Mouse (Mus musculus) intestine, postnatal 0 days (tissue): ENCODE measurements around the gene Ntn5. TPM values are rescaled to one million over a fixed set of nuclear protein-coding genes. Genes with fewer than 3 reads are reported as not detected.
A peak's percentile ranks its signal among the peaks of the same experiment; 100 is the strongest.

Experiments
- ATAC-seq: fragments of 200-750 bp; cut with Nextera tagmentation; 2 replicates; pipeline ENCODE4 v1.8.0; 2017; ENCODE audit warnings: mild to moderate bottlenecking, moderate TSS enrichment, moderate library complexity
- H3K27ac ChIP-seq: fragments of 300-500 bp; sonication (generic); 2 replicates; pipeline ENCODE4 v1.5.1; 2014; ENCODE audit warnings: mild to moderate bottlenecking, low read depth, low read length, moderate library complexity
- H3K27me3 ChIP-seq: fragments of 300-500 bp; sonication (generic); replicated peaks from 2 replicates; pipeline ENCODE4 v1.6.1; 2014; ENCODE audit warnings: low read length, mixed read lengths; ENCODE audit not compliant: control insufficient read depth, insufficient read depth
- H3K36me3 ChIP-seq: fragments of 300-500 bp; sonication (generic); 2 replicates; pipeline ENCODE4 v1.6.1; 2014; ENCODE audit warnings: mild to moderate bottlenecking, moderate library complexity; ENCODE audit not compliant: control insufficient read depth, insufficient read depth
- H3K4me1 ChIP-seq: fragments of 300-500 bp; sonication (generic); replicated peaks from 2 replicates; pipeline ENCODE4 v1.6.1; 2014; ENCODE audit warnings: antibody characterized with exemption, low read length, mixed read lengths; ENCODE audit not compliant: control insufficient read depth, insufficient read depth
- H3K4me2 ChIP-seq: fragments of 300-500 bp; sonication (generic); replicated peaks from 2 replicates; pipeline ENCODE4 v1.6.1; 2014; ENCODE audit warnings: low read depth, mild to moderate bottlenecking, moderate library complexity
- H3K4me3 ChIP-seq: fragments of 300-500 bp; sonication (generic); 2 replicates; pipeline ENCODE4 v1.5.1; 2014; ENCODE audit warnings: low read depth, low read length
- H3K9ac ChIP-seq: fragments of 300-500 bp; sonication (generic); 2 replicates; pipeline ENCODE4 v1.6.1; 2014; ENCODE audit warnings: mild to moderate bottlenecking, low read depth, low read length
- H3K9me3 ChIP-seq: fragments of 300-500 bp; sonication (generic); 2 replicates; pipeline ENCODE4 v1.6.1; 2016; ENCODE audit warnings: mixed run types; ENCODE audit not compliant: control insufficient read depth
- CTCF ChIP-seq: sonication (generic); IDR thresholded peaks from 2 replicates; pipeline ENCODE4 v1.5.1; 2016; ENCODE audit warnings: low read depth, mild to moderate bottlenecking, control low read depth, antibody characterized with exemption, moderate library complexity
- WGBS: fragments of 180-500 bp; shearing (Covaris S2); extraction: QIAGEN DNeasy Blood & Tissue Kit; methylation state at CpG from one replicate; pipeline ENCODE4 v1.1.7; 2014; 5-methylcytosine and 5-hydroxymethylcytosine counted together
- polyA plus RNA-seq: library from polyadenylated mRNA; unstranded; fragments of >200 nt; fragmentation: Nextera tagmentation; extraction: Ambion mirVana; gene quantifications from 2 replicates; pipeline ENCODE4 v1.2.1, GENCODE M21; 2015

Ntn5 gene
- polyA plus RNA-seq, 1 experiment from 2014 or later = 0.10 TPM

GRCm38 (mm10) chr7:45682144-45683126, 1.4 kb upstream of the Ntn5 start:
- peak overlapping the region; percentile 28; the same call in 1 of the 2 replicates for H3K27ac ChIP-seq
- no peaks in the 10 kb centered on the region for H3K36me3 ChIP-seq
- WGBS = 26% methylated on average over 14 of the region's 14 CpGs
- H3K9me3 ChIP-seq = no peaks in the 10 kb centered on the region
- TF ChIP-seq CTCF = peak; percentile 100
- no peak overlapping the region for H3K4me3 ChIP-seq
- peak overlapping the region; percentile 49 for H3K4me2 ChIP-seq
- peaks cover 32% of the 10 kb centered on the region for H3K27me3 ChIP-seq
- peaks cover 3% of the 10 kb centered on the region; the same call in 1 of the 2 replicates for H3K4me1 ChIP-seq
- peak; percentile 23; the same call in 1 of the 2 replicates for ATAC-seq
- peak overlapping the region; percentile 37; the same call in 1 of the 2 replicates for H3K9ac ChIP-seq

GRCm38 (mm10) chr7:45685811-45686210, 2.0 kb downstream of the Ntn5 start:
- 43% methylated on average over 10 of the region's 10 CpGs for WGBS
- TF ChIP-seq CTCF = no peak
- Histone ChIP-seq H3K27me3 (peaks cover 22% of the 10 kb centered on the region), H3K4me2 (no peak overlapping the region), H3K9me3 (no peaks in the 10 kb centered on the region), H3K36me3 (no peaks in the 10 kb centered on the region), H3K27ac (no peak overlapping the region), H3K4me3 (no peak overlapping the region), H3K4me1 (peaks cover 3% of the 10 kb centered on the region; the same call in 1 of the 2 replicates), H3K9ac (no peak overlapping the region)
- no peak for ATAC-seq

GRCm38 (mm10) chr7:45686841-45687240, 3.0 kb downstream of the Ntn5 start:
- H3K36me3 ChIP-seq = no peaks in the 10 kb centered on the region
- H3K4me2 ChIP-seq = no peak overlapping the region
- H3K9me3 ChIP-seq = no peaks in the 10 kb centered on the region
- no peak for ATAC-seq
- H3K9ac ChIP-seq = no peak overlapping the region
- peaks cover 26% of the 10 kb centered on the region for H3K27me3 ChIP-seq
- WGBS = 75% methylated on average over 3 of the region's 3 CpGs
- H3K27ac ChIP-seq = no peak overlapping the region
- TF ChIP-seq CTCF = no peak
- peaks cover 3% of the 10 kb centered on the region; the same call in 1 of the 2 replicates for H3K4me1 ChIP-seq
- no peak overlapping the region for H3K4me3 ChIP-seq

DNA sequence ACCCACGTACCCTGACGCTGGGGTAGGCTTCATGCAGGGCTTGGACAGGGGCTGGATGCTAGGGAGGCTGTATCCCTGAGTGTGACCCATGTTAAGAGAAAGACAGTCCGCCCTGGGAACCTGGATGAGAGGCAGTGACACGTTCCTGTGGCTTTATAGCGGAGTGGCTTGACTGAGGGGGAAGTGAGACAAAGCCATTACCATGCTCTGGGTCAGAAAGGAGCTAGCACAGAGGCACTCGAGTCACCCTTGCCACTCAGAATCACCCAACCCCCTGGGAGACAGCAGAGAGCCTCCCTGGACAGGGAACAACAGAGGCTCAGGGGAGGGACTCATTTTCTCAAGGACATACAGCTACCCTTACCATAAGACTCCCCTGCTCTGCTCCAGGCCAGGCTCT, 5.3 kb downstream of the Ntn5 start:
- Histone ChIP-seq H3K27me3 (peaks cover 19% of the 10 kb centered on the region; the same call in 1 of the 2 replicates), H3K9me3 (no peaks in the 10 kb centered on the region), H3K36me3 (no peaks in the 10 kb centered on the region), H3K9ac (no peak overlapping the region), H3K4me2 (no peak overlapping the region), H3K4me1 (no peaks in the 10 kb centered on the region), H3K27ac (no peak overlapping the region), H3K4me3 (no peak overlapping the region)
- 66% methylated on average over 6 of the region's 6 CpGs for WGBS
- TF ChIP-seq CTCF = no peak
- ATAC-seq = no peak

GRCm38 (mm10) chr7:45689800-45690199, 6.0 kb downstream of the Ntn5 start:
- no peak for ATAC-seq
- Histone ChIP-seq H3K4me1 (no peaks in the 10 kb centered on the region), H3K4me3 (no peak overlapping the region), H3K4me2 (no peak overlapping the region), H3K9ac (no peak overlapping the region), H3K27me3 (peaks cover 13% of the 10 kb centered on the region; the same call in 1 of the 2 replicates), H3K36me3 (no peaks in the 10 kb centered on the region), H3K9me3 (no peaks in the 10 kb centered on the region), H3K27ac (no peak overlapping the region)
- no peak for TF ChIP-seq CTCF
- 62% methylated on average over 11 of the region's 11 CpGs for WGBS

GRCm38 (mm10) chr7:45692364-45692763, 8.5 kb downstream of the Ntn5 start:
- Histone ChIP-seq H3K9ac (no peak overlapping the region), H3K4me3 (no peak overlapping the region), H3K9me3 (no peaks in the 10 kb centered on the region), H3K27me3 (peaks cover 7% of the 10 kb centered on the region; the same call in 1 of the 2 replicates), H3K36me3 (no peaks in the 10 kb centered on the region), H3K4me2 (no peak overlapping the region), H3K4me1 (no peaks in the 10 kb centered on the region), H3K27ac (no peak overlapping the region)
- no peak for TF ChIP-seq CTCF
- WGBS = 79% methylated on average over 2 of the region's 2 CpGs
- ATAC-seq = no peak
